In genomic region chr10:88146707-88147477, GRCm38 (mm10) we compare ENCODE assay signal across 8 mouse cellular contexts. TPM values are rescaled to one million over a fixed set of nuclear protein-coding genes. Genes with fewer than 3 reads are reported as not detected.
DNase-seq lines count a peak whose midpoint lies in the region; ATAC-seq and TF ChIP-seq lines count a peak whose summit lies in the region.

Gene Parpbp (minus strand): TSS chr10:88146941.
Gene Nup37 (plus strand): TSS chr10:88146992.

- intact Hi-C loops in heart, postnatal 14 days (cut with DNase I): no loop called here

- TF ChIP-seq EP300 in ES-Bruce4 (IDR thresholded peaks at IDR 0.05; ENCODE audit: insufficient read depth, low read depth, low read length): no peak

- peaks cover 30% of the 10 kb centered on the region for H3K36me3 ChIP-seq in ES-Bruce4 (ENCODE audit: control insufficient read depth, insufficient read depth, low read length, poor library complexity, severe bottlenecking)
- H3K36me3 ChIP-seq in forebrain, embryonic 14.5 days (ENCODE audit: control insufficient read depth, insufficient read depth, low read length): 0 out of 2 replicates have a peak, but pooled peaks cover 9% of the 10 kb centered on the region
- peaks cover 8% of the 10 kb centered on the region; the same call in 1 of the 2 replicates for H3K36me3 ChIP-seq in neural tube, embryonic 15.5 days

- WGBS in forebrain, embryonic 14.5 days: under 1% methylated on average over 52 of the region's 53 CpGs
- WGBS in neural tube, embryonic 15.5 days: under 1% methylated on average over 53 of the region's 53 CpGs

- H3K4me2 ChIP-seq in forebrain, embryonic 14.5 days (ENCODE audit: low read length): peak within 1 kb of the TSS; percentile 63
- peak within 1 kb of the TSS; percentile 94 for H3K4me2 ChIP-seq in neural tube, embryonic 15.5 days

- H3K4me1 ChIP-seq in ES-Bruce4 (ENCODE audit: control insufficient read depth, insufficient read depth, low read length): no peaks in the 10 kb centered on the region
- H3K4me1 ChIP-seq in forebrain, embryonic 14.5 days (ENCODE audit: control insufficient read depth, insufficient read depth, low read length): peaks cover 14% of the 10 kb centered on the region
- H3K4me1 ChIP-seq in neural tube, embryonic 15.5 days: peaks cover 19% of the 10 kb centered on the region

- H3K27ac ChIP-seq in ES-Bruce4 (ENCODE audit: insufficient read depth, low read length): no peak within 1 kb of the TSS
- H3K27ac ChIP-seq in forebrain, embryonic 14.5 days (ENCODE audit: low read depth, low read length): no peak within 1 kb of the TSS
- no peak within 1 kb of the TSS for H3K27ac ChIP-seq in neural tube, embryonic 15.5 days (replicated peaks)

- H3K4me3 ChIP-seq in ES-Bruce4 (ENCODE audit: low read depth, low read length): peak within 1 kb of the TSS; percentile 95
- H3K4me3 ChIP-seq in forebrain, embryonic 14.5 days (ENCODE audit: low read depth, low read length): peak within 1 kb of the TSS; percentile 78
- H3K4me3 ChIP-seq in neural tube, embryonic 15.5 days (replicated peaks): peak within 1 kb of the TSS; percentile 93

- H3K9me3 ChIP-seq in ES-Bruce4 (replicated peaks; ENCODE audit: control insufficient read depth, insufficient read depth, low read length, poor library complexity, severe bottlenecking): no peaks in the 10 kb centered on the region
- H3K9me3 ChIP-seq in forebrain, embryonic 14.5 days (replicated peaks; ENCODE audit: control insufficient read depth, low read length): no peaks in the 10 kb centered on the region
- no peaks in the 10 kb centered on the region for H3K9me3 ChIP-seq in neural tube, embryonic 15.5 days (replicated peaks)

- no peaks in the 10 kb centered on the region for H3K27me3 ChIP-seq in ES-Bruce4 (ENCODE audit: control insufficient read depth, insufficient read depth, low read length, poor library complexity, severe bottlenecking)
- no peaks in the 10 kb centered on the region for H3K27me3 ChIP-seq in forebrain, embryonic 14.5 days (replicated peaks; ENCODE audit: control insufficient read depth, insufficient read depth, low read length)
- H3K27me3 ChIP-seq in neural tube, embryonic 15.5 days (replicated peaks): no peaks in the 10 kb centered on the region

- peak; percentile 93 for ATAC-seq in cerebellum, adult (ENCODE audit: insufficient number of reproducible peaks, low FRiP score, low TSS enrichment)
- peak; percentile 98 for ATAC-seq in forebrain, embryonic 14.5 days
- peak; percentile 99 for ATAC-seq in neural tube, embryonic 15.5 days (ENCODE audit: low FRiP score)

- peak; percentile 89 for DNase-seq in forebrain, embryonic 14.5 days (ENCODE audit: low spot score)
- DNase-seq in heart, postnatal 14 days: peak; percentile 85 to 92
- peak; percentile 79 for DNase-seq in layer of hippocampus, adult 11-12 months (ENCODE audit: low spot score)
- peak; percentile 84 to 85 for DNase-seq in lung, adult 18-20 months
- peak; percentile 77 to 84 for DNase-seq in thymus, adult 18-20 months

- TF ChIP-seq CTCF in ES-Bruce4 (IDR thresholded peaks at IDR 0.05; ENCODE audit: low read depth, low read length): no peak

- peak within 1 kb of the TSS; percentile 78 for H3K9ac ChIP-seq in ES-Bruce4 (ENCODE audit: low read depth, poor library complexity, severe bottlenecking)
- H3K9ac ChIP-seq in forebrain, embryonic 14.5 days (ENCODE audit: low read length): peak within 1 kb of the TSS; percentile 80
- H3K9ac ChIP-seq in neural tube, embryonic 15.5 days (replicated peaks): peak within 1 kb of the TSS; percentile 74

- TF ChIP-seq POLR2A in ES-Bruce4 (IDR thresholded peaks at IDR 0.05; ENCODE audit: insufficient read depth, low read length): peak; percentile 74

RNA-seq across cellular contexts. Expression of gene Parpbp, which starts in this region (rescaled TPM):
- 30.6 and 38.3 TPM in 2 replicates for polyA plus RNA-seq in ES-Bruce4 (2011; ENCODE audit: insufficient read depth, insufficient read length, low read depth, missing spikeins)
- polyA plus RNA-seq in forebrain, embryonic 14.5 days (2014; fragmentation: Nextera tagmentation; extraction: Ambion mirVana): 5.9 and 6.5 TPM in 2 replicates
- 1 to 10 TPM; 1.0 to 2.5 TPM for total RNA-seq in heart, postnatal 14 days (2021)
- 1.9 and 3.1 TPM in 2 replicates for polyA plus RNA-seq in neural tube, embryonic 15.5 days (2015; fragmentation: Nextera tagmentation; extraction: Ambion mirVana)

RNA-seq across cellular contexts. Expression of gene Nup37, which starts in this region (rescaled TPM):
- polyA plus RNA-seq in ES-Bruce4 (2011; ENCODE audit: insufficient read depth, insufficient read length, low read depth, missing spikeins): 99.2 and 105 TPM in 2 replicates
- polyA plus RNA-seq in forebrain, embryonic 14.5 days (2014; fragmentation: Nextera tagmentation; extraction: Ambion mirVana): 47.6 and 57.7 TPM in 2 replicates
- total RNA-seq in heart, postnatal 14 days (2021): 1 to 10 TPM; 7.0 to 7.2 TPM
- polyA plus RNA-seq in neural tube, embryonic 15.5 days (2015; fragmentation: Nextera tagmentation; extraction: Ambion mirVana): 20.6 and 32.6 TPM in 2 replicates
